Mouse (Mus musculus) CD4-positive, CD25-positive, alpha-beta regulatory T cell, adult 4 months (primary cell): ENCODE results near the gene Gja3. TPM values are rescaled to one million over a fixed set of nuclear protein-coding genes. Genes with fewer than 3 reads are reported as not detected.
"Not testable (repeated sequence)": the region's sequence is repeated elsewhere in the genome, so short reads cannot be mapped to it uniquely, and the experiment has no call there.

ENCODE experiments used
- ATAC-seq: one replicate; pipeline ENCODE4 v1.8.0; 2017
- polyA plus RNA-seq, 2 experiments: library from polyadenylated mRNA; unstranded; fragments of 100-300 nt; shearing (Covaris generic); gene quantifications; one replicate each; pipeline ENCODE4 v1.2.1; 2017

The Gja3 gene
- polyA plus RNA-seq, 2 experiments from 2014 or later: not detected

- no peak for ATAC-seq
These were observed 23.8 kb downstream of the Gja3 start for GRCm38 (mm10) chr14:57034135-57034534.

- no peak for ATAC-seq
These were observed 25.1 kb downstream of the Gja3 start for GRCm38 (mm10) chr14:57032850-57033249.

GRCm38 (mm10) chr14:57018436-57018835 lies 39.5 kb downstream of the Gja3 start:
- ATAC-seq: no peak

- not testable (repeated sequence) for ATAC-seq
These were observed 41.1 kb downstream of the Gja3 start for GRCm38 (mm10) chr14:57016806-57017205.

GRCm38 (mm10) chr14:56988621-56989020 lies 69.3 kb downstream of the Gja3 start:
- ATAC-seq: no peak

Other genes starting within 250 kb of the Gja3 start
- 10 to 100 TPM; 52.6 to 53.7 TPM for gene Zmym5, start 246.4 kb downstream of the Gja3 start, polyA plus RNA-seq
- gene Zmym2, start 171.4 kb downstream of the Gja3 start, polyA plus RNA-seq: 10 to 100 TPM; 63.5 to 69.4 TPM
- gene Gjb2, start 46.6 kb upstream of the Gja3 start, polyA plus RNA-seq: 1 to 10 TPM; 5.2 to 6.0 TPM
- under 1 TPM in 1 of 2 experiments, not detected in 1; 0.28 TPM for gene Gm4491, start 57.8 kb upstream of the Gja3 start, polyA plus RNA-seq
- under 1 TPM in 1 of 2 experiments, not detected in 1; 0.26 TPM for gene Gjb6, start 75.5 kb upstream of the Gja3 start, polyA plus RNA-seq